Mouse (Mus musculus) MN1 (cell line): ENCODE measurements around the gene Traf5.

ENCODE experiments used
- DNase-seq: peaks from one replicate; pipeline ENCODE4 v3.0.0-alpha.2; 2016; ENCODE audit warnings: low spot score

Traf5 gene

DNA sequence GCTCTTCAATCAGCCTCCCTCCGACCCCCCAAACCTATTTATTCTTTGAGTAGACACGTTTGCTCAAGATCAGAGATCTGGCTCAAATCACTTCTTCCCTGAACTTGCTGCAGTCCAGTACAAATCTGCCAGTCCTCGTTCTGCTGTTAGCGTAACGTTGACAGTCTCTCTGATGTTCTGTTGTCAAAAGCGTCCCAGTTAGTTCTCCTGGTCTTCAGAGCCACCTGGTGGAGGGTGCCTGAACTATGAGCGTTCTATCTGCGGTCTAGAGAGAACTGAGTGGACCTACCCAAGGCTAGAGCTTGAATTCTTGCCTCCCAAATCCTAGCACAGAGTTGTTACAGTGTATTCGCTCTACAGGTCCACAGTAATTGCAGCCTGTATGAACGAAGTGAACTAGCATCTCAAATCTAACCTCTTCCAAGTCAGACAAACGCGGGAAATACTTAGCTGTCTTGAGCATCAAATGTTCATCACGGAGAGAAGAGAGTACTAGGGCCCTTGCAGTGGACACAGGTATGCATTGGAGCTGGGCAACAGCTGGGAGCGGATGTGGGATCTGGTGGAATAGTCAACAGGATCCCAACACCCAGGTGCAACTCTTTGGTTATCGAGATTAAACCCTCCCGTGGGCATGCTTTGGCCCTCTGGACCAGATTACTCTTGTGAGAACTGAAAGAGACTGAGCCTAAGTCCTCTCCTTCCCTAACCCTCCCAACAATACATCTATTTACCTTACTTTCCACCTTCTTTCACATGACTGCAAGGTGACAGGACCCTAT, 711 bp upstream of the Traf5 start:
- DNase-seq = peak; percentile 91

DNA sequence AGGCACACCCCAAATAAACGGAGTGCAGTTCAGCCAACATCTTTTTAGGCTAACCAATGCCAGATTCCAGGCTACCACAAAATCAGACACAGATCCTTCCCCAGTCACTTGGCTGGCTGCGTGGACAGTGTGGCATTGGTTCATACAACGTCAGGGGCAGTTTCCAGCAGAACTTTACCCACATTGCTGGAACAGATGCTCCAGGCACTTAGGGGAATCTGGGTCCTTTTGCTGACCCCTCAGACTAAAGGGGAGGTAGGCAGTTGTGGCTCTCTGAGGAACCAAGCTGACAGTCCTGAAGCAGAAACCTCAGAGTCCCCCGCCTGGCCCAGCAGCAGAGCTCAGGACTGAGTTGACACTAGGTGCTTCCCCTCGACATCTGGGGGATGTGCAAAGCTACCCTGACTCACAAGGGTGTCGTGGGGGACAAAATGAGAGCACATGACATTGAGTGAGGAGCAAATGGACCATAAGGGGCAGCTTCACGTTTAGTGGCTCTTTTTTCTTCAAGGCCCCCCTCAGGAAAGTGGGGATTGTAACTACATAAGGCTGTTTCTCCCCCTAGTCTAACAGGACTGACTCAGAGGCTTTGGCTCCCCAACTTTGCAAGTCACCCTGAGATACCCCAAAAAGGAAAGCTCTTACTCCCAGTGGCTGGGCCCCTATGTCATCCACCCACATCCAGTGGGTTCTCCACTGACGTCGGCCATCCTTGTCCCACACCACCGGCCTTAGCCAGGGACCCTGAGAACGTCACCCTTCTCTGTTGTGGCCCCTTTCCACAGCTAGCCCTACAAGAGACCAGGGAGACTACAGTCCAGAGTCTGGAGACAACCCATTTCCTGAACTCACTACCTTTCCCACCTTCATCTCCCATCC, 1.4 kb downstream of the Traf5 start:
- DNase-seq = no peak

DNA sequence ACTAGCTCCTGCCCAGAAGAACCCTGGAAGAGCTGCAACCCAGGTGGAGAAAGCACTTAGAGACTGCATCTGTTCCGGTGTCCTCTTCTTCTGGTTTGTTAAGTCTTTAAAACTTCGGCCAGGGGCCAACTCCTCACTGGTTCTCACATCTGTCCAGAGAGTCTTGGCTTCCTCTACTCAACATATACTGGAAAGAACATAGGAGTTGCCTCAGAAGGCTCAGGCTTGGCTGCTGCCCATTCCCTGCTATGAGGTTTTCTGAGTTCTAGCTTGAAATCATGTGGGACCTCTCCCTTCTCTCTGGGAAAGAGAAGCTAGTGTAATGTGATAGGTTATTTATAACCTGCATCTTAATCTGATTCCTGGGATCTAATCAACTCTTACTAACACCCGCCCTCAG, 2.1 kb downstream of the Traf5 start:
- no peak for DNase-seq

DNA sequence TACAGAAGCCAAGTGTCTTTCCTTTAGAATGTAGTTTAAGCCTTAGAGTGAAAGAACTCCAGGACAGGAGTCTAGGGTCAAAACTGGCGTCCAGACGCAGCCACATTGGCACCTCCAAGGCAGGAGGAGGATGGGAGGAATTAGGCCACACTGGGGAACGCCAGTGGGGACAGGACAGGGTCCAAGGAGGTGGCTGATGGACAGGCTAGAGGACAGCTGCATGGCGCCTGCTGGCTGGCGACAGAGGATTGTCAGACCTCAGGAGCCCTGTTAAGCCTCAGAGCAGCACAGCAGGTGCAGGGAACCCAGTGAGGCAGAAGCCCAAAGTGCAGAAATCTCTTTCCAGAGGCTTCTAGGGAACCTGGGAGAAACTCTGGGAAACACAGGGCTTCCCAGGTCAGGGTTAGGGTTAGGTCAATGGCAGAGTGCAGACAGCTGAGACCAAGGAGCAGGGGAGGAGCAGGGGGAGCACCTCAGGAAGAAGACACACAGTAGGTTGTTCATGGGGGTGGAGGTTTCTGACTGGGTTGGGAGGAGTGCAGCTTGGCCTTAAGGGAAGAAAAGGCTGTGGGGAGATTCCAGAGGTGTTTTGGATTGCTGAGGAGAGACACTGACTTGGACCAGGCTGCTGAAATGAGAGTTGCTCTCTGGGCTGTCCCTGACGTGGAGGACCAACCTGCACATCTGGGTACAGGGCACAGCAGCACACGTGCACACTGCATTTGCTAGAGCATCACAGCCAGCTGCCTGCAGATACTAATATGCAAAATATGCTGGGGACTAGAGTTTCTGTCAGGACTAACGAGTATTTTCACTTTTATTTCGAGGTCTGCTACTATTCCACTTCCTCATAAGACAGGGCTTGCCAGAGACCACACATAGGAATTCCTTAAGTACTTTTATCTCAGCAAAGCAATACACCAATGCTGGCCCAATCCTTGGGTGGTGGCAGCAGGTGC, 2.9 kb downstream of the Traf5 start:
- no peak for DNase-seq

DNA sequence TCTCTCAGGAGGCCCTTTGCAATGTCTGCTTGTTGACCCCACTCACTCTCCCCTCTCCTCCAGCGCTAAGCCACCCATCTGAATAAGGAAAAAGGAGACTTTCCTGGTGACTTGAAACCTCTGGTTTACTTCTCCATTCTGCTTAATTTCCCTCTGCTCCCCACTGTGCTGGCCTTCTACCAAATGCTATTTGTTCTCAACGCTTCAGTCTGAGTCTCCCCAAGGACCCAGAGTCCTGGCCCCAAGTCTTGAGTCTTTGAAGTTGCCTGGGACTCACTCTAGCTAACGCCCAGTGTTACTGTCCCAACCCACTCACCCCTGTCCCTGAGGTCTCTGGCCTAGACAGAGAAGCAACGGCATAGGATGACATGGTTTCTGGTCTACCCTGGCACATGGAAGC, 4.3 kb downstream of the Traf5 start:
- DNase-seq = no peak

DNA sequence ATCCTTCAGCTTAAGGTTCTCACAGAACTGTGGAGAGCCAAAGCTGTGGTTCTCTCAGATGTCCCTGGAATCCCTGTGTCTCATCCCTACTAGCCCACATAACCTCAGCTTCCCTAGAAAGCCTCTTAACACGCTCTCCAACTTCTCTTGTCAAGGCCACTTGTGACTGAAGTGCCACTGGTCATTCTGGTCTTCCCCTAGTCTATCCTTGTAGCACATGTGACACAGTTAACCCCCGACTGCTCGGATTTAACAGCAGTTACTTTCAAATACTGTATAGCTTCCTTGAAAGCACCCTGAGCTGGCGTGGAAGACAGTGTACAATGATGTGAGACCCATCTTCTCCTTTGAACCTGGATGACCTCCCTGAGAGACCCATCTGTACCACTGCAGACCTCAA, 5.3 kb downstream of the Traf5 start:
- no peak for DNase-seq

DNA sequence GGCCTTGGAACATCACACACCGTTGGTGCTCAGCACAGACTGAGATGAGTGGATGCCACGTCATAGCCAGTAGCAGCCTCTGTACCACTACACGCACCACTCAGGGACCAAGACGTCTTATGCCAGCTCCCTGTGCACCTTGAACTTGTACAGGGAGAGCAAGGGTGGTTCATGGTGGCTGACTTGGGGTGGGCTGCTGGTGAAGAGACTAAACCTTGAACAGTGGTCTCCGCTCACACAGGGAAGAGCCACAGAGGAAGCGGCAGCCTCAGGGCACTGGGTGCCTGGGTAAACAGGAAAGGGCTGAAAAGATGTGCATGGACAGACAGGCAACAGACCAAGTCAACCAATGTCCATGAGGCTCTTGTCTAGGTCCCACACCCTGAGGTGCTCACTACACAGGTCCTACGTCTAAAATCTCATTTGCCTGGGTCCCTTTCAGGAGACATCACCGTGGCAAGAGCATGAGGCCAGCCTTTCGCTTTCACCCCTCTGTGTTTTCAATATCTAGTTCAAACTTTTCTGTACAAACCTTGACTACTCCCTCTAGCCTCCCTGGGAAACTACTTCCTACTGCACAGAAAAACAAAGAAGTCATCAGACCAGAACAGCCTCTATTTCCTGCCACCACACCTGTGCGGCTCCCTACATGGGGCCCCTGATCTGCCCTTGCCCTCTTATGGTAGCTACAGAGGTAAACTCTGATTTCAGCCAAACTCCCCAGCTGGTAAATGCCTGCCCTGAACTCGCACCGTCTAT, 5.9 kb downstream of the Traf5 start:
- DNase-seq = no peak

DNA sequence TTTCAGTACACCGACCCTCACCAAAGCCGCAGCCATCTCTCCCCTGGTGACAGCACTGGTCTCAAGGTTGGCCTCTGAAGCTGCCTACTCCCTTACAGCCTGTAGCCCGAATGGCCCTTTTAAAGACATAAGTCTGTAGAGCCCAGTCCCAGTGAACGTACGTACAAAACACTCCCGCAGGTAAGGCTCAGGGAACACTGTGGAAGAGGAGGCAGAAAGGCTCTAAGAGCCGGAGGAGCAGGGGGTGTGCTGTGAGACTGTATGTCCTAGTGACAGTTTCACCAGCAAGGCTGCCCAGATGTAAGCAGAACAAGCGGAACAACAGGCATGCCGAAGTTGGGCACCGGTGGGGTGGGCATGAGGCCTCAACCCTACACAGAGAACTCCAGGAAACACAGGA, 7.1 kb downstream of the Traf5 start:
- DNase-seq = no peak

DNA sequence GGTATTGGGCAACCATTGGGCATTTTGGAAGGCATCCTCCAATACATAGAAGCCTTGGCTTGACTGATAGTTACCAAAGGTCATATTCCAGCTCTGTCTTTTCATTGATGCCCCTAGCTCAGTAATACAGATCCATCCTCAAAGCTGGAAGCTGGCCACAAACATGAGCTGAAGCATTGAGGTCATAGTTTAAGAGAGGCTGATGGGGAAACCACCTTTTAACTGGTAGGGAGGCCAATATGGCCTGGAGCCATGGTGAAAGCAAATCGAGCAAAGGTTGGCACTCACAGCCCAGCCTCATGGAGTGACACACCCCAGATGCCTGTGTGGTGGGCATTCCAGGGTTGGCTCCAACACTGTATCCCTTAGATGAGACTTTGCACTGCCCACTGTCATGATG, 9.7 kb downstream of the Traf5 start:
- DNase-seq = no peak

DNA sequence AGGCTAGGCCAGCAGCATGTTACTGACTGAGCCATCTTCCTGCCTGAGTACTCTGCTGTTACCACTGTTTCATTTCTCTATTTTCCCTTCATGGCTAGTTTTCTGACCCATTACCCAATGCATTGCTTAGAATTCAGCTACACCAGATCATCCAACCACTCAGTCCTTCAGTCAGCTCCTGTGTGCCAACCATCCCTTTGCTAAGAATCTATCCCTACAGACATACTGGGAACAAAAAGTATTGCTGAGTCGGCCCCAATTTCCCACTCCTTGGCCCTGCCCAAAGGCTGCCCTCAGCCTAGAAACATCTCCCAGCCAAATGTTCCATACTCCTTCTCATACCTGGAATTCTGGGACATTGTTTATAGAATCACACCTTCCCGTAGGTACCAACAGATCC, 11.2 kb downstream of the Traf5 start:
- DNase-seq = no peak

DNA sequence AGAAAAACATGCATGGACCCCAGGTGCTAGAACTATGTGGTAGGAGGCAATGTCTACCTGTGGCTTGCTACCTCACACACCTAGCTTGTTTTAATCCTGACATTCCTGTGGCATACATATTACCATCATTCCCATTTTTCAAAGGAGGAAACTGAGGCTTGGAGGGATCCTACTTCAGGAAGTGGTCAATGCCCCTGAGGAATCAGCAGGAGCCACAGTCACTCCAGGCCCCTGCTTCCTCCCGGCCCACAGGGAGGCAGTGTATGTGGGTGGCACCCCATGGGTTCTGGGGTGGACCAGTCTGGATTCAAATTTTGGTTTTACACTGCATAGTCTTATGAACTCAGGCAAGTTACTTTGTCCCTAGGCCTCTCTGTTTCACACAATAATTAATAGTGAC, 13.2 kb downstream of the Traf5 start:
- no peak for DNase-seq

DNA sequence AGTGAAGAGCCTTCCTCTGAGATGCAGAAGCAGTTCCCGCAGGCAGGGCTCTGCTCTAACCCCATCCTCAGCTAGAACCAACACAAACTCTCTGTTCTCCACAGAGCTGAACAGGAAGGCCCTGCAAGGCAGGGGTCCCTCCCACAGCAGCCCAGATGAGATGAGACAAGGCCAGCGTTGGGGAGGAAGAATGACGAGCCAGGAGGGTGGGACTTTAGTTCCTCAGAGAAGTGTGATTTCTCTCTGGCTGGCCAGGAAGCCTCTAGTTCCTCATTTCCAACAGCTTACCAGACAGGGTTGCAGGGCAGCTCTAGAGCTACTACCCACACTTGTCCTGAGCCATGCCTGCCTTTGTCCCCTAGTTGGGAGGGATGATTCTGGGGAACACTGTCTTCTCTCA, 14.0 kb downstream of the Traf5 start:
- no peak for DNase-seq

DNA sequence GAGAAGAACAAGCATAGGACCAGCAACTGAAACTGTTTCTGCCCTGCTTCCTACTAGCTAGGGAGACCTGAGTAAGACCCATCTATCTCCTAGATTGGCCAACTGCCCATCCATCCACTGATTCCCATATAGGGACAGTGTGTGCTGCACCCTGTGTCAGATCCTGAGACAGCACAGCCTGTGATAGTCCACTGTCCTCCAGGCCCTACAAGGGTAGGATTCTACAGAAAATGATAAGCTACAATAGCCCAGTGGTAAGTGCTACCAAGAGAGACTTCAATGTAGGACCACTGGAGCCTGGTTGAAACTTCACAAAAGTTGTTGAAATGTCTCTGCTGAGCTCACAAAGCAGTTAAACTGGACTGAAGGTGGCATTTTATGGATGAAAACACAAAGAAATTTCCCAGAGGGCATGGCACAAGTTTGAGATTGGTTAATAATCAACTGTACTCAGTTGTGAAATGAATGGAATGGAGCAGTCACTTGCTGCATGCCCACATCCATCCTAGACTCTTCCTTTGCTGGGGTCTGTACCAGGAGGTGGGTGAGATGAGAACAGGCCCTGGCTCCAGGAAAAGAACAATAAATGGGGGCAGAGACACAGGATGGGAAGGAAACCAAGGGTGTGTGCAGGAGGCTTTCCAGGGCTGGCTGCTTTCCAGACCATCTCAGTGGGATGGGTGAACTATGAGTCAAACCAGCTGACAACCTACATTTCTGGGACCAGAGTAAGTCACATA, 15.4 kb downstream of the Traf5 start:
- peak; percentile 37 for DNase-seq

DNA sequence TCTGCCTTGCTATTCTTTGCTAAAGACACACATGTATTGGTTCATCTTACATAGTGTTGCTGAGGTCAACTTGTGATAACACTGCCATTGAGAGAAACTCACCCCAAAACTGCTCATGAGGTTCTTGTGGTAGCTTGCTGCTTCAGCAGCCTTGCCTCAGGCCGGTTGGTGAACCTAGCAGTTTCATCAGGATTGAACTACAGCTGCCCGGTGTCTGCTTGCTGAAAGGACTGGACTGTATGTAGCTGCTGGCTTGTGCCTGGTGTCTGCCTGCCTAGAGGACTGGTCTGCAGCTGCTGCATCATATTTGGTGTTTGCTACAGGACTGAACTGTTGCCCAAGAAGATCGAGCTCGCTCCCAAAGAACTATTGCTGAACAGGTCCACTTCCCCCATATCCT, 16.3 kb downstream of the Traf5 start:
- no peak for DNase-seq

DNA sequence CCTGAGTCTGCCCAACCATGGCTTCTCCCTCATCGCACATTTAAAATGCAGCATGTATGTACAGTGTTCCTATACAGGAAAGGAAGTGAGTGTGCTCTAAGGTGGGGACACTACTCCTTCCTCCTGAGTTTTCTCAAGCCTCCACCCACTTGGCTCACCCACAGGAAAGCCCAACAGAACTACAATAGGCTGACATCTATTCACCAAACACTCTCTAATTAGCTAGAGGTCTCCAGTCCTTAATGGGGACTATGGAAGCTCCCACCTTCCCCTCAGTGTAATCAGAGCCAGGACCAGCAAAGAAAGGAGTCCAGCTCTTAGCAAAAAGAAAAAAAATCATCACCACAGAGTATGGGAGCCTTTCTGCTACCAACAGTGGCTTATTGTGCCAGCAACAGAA, 17.5 kb downstream of the Traf5 start:
- no peak for DNase-seq

DNA sequence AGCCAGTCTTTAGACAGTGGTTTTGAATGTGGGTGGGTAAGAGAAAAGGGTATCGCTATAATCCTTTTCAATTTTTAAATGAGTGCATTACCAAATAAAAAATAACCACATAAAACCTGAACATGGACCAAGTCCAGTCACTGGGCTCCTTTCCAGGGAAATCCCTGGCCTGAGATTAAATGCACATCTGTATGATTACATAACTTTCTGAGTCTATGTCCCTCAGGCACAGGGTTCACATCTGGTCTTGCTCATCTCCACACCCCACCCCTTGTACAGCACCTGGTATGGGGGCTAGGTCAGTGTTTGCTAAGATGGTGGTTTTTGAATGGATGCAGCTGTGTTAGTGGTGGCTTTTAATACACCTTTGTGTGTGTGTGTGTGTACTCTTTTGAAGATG, 19.9 kb downstream of the Traf5 start:
- DNase-seq = no peak

DNA sequence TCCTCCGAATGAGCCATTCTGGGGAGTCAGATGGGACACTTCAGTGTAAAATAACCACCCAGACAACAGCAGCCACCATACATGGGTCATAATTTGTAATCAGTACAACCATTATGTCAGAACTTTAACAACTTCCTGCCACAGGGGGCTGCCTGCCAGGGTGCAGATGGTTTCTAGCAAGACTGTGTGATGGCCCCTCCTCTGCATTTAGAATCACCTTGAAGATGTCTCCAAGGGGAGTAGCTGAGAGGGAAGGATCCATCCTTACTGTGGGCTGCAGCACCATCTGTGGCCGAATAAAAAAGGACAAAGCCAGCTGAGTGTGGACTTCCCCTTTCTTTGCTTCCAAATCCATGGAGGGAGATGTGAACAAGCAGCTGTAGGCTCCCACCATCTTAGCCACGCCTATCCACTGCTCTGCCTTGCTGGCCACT, 21.7 kb downstream of the Traf5 start:
- DNase-seq = peak; percentile 76

DNA sequence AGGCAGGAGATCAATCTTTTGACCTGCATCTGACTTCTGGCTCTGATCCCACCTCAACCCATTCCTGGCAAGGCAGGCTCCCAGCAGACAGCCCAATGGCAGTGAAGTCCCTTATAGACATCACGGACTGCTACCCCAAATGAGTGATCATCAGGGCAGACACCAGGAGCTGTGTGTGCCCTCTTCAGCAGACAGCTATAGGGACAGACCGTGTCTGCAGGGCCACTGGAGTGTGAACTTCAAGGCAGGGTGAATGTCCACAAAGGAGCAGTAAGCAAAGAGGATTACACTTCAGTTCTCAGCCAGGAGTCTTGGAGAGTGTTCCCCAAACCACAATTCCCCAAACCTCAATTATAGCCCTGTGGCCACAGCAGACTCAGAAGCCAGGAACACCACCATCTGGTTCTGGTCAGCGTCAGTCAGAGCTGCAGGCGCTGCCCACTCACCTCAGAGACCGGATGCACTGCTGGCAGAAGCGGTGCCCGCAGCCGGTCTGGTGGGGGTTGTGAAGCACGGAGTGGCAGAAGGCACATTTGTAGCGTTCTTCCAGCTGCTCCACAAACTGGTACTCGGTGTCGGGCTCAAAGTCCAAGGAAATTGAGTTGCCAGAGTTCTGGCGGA, 22.3 kb downstream of the Traf5 start:
- DNase-seq = peak; percentile 85

DNA sequence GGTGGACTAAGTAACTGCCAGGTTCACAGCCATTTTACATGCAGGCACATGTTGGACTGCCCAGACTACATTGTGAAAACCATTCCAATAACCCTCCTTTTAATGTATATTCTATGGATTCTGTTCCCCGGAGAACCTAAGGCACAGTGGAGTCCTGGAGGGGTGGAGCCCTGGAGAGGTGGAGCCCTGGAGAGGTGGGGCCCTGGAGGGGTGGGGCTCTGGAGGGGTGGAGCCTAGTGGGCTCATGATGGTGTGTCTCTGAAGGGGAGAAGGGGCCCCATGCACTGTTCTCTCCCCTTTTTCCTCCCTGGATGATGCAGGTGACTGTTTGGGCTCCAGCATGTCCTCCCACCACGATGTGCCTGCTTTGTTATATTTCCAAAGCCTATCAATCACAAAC, 24.2 kb downstream of the Traf5 start:
- DNase-seq = no peak

DNA sequence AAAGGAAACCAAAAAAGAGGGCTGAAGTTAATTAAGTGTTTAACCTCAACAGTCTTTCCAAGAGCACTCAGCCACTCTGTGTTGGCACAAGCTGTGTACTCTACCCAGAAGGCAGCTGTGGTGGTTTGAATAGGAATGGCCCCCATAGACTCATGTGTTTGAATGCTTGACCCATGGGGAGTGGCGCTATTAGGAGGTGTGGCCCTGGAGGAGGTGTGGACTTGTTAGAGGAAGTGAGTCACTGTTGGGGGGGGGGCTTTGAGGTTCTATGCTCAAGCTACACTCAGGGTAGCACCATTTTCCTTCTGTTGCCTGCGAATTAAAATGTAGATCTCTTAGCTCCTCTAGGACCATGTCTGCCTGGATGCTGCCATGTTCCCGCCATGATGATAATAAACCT, 25.4 kb downstream of the Traf5 start:
- DNase-seq = no peak
